Mouse (Mus musculus) liver, postnatal 0 days (tissue): ENCODE measurements around the gene Dlg2. TPM values are rescaled to one million over a fixed set of nuclear protein-coding genes. Genes with fewer than 3 reads are reported as not detected.
A peak's percentile ranks its signal among the peaks of the same experiment; 100 is the strongest.

Experiments used
- ATAC-seq: fragments of 200-750 bp; cut with Nextera tagmentation; 2 replicates; pipeline ENCODE4 v1.8.0; 2017; ENCODE audit warnings: mild to moderate bottlenecking, moderate library complexity
- DNase-seq: peaks from one replicate; pipeline ENCODE4 v3.0.0-alpha.2; 2016
- H3K27ac ChIP-seq: fragments of 300-500 bp; sonication (generic); 2 replicates; pipeline ENCODE4 v1.5.1; 2014; ENCODE audit warnings: antibody characterized with exemption, moderate library complexity, mild to moderate bottlenecking, low read depth
- H3K27me3 ChIP-seq: fragments of 300-500 bp; sonication (generic); 2 replicates; pipeline ENCODE4 v1.6.1; 2014; ENCODE audit warnings: low read length, control low read depth, mixed read lengths; ENCODE audit not compliant: insufficient read depth
- H3K36me3 ChIP-seq: fragments of 300-500 bp; sonication (generic); replicated peaks from 2 replicates; pipeline ENCODE4 v1.6.1; 2014; ENCODE audit warnings: mild to moderate bottlenecking, control low read depth, low read length, moderate library complexity, mixed read lengths; ENCODE audit not compliant: insufficient read depth
- H3K4me1 ChIP-seq: fragments of 300-500 bp; sonication (generic); 2 replicates; pipeline ENCODE4 v1.6.1; 2014; ENCODE audit warnings: antibody characterized with exemption, mild to moderate bottlenecking, control low read depth; ENCODE audit not compliant: insufficient read depth
- H3K4me2 ChIP-seq: fragments of 300-500 bp; sonication (generic); 2 replicates; pipeline ENCODE4 v1.6.1; 2014; ENCODE audit warnings: low read depth, mild to moderate bottlenecking, low read length, moderate library complexity, mixed read lengths
- H3K4me3 ChIP-seq: fragments of 300-500 bp; sonication (generic); 2 replicates; pipeline ENCODE4 v1.5.1; 2014; ENCODE audit warnings: low read depth, low read length
- H3K9ac ChIP-seq: fragments of 300-500 bp; sonication (generic); replicated peaks from 2 replicates; pipeline ENCODE4 v1.6.1; 2014; ENCODE audit warnings: mild to moderate bottlenecking, moderate library complexity
- H3K9me3 ChIP-seq: fragments of 300-500 bp; sonication (generic); 2 replicates; pipeline ENCODE4 v1.6.1; 2016; ENCODE audit warnings: mild to moderate bottlenecking, control low read depth, low read length, mixed read lengths
- CTCF ChIP-seq: sonication (generic); IDR thresholded peaks from 2 replicates; pipeline ENCODE4 v1.5.1; 2016; ENCODE audit warnings: antibody characterized with exemption, low read depth
- EP300 ChIP-seq: IDR thresholded peaks from 2 replicates; pipeline ENCODE4 v1.6.1; 2016; ENCODE audit warnings: antibody characterized with exemption, low read depth, mild to moderate bottlenecking
- WGBS: fragments of 180-500 bp; shearing (Covaris S2); extraction: QIAGEN DNeasy Blood & Tissue Kit; methylation state at CpG from one replicate; pipeline ENCODE4 v1.1.7; 2014; ENCODE audit not compliant: insufficient replicate concordance; 5-methylcytosine and 5-hydroxymethylcytosine counted together
- polyA plus RNA-seq: library from polyadenylated mRNA; unstranded; fragments of >200 nt; fragmentation: Nextera tagmentation; extraction: Ambion mirVana; gene quantifications from 2 replicates; pipeline ENCODE4 v1.2.1, GENCODE M21; 2015

Gene Dlg2
- polyA plus RNA-seq, 1 experiment from 2014 or later = 0.41 TPM

DNA sequence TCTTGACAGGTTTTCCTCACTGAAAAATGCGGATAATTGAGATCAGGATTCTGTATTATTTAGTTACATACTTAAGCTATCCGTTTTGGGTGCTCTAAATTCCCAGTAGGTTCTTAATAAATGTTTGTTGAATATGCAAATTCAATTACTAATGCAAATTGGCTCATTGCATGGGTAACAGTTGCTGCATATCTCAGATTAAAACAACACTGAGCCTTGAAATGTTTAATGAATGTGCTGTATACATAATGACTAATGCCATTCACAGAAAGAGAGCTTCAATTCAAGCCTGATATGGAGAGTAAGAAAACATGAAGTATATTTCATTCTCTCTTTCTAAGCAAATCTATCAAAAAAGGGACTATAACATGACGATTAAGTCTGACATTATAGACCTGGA lies 1039.8 kb downstream of the Dlg2 start:
- H3K4me1 ChIP-seq = no peaks in the 10 kb centered on the region
- H3K9me3 ChIP-seq = no peaks in the 10 kb centered on the region
- no peaks in the 10 kb centered on the region for H3K36me3 ChIP-seq
- no peak overlapping the region for H3K9ac ChIP-seq
- H3K27me3 ChIP-seq = no peaks in the 10 kb centered on the region
- DNase-seq (no peak), ATAC-seq (no peak)
- H3K4me3 ChIP-seq = no peak overlapping the region
- H3K27ac ChIP-seq = no peak overlapping the region
- TF ChIP-seq EP300 (no peak), CTCF (no peak)
- no peak overlapping the region for H3K4me2 ChIP-seq
- 66% methylated on average over 3 of the region's 3 CpGs for WGBS

DNA sequence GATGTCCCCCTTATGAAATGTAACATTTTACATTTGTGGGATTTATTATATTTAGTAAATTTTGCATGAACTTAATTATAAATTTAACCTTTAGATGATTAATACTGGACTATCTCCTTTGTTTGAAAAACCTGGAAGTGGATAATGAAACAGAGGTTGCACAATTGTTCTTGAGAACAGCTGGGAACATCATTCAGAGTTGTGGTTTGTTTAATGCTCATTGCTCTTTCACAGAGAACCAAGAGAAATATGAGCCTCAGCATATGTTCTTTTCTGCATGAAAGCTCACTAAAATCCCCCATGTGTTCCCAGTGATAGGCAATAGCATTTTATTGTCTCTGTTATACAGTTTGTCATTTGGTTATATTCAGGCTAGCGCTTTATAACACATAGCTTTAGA lies 1049.4 kb downstream of the Dlg2 start:
- TF ChIP-seq EP300 (no peak), CTCF (no peak)
- no peak for ATAC-seq

DNA sequence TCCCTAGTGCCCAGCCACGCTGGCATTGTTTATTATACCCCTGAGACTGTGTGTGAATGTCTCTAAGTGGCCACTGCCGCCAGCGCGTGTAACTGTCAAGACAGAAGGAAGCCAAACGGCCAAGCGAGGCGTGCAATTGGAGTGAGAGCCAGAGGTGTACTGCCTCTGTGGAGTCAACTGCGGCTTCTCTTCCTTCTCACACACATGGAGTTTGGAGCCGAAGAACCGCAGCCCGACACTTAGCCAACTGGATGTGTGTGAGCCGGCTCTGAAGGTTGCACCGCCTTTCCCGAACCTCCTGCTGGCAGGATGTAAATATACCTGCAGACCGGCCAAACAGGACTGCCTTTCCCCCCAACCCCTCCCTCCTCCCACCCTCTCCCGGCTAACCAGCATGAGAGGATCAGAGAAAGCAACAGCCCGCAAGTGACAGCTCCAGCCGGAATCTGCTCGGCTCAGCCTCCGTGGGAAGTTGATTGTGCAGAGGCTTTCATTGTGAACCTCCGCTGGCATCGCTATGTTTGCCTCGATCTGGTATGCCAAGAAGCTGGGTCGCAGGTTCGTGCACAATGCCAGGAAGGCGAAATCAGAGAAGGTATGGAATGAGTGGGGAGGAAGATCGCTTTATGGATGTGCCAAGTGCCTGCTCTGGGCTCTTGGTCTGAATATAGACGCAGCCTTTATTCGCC lies 1066.3 kb downstream of the Dlg2 start:
- Histone ChIP-seq H3K36me3 (no peaks in the 10 kb centered on the region), H3K27me3 (peaks cover 6% of the 10 kb centered on the region; the same call in 1 of the 2 replicates), H3K9me3 (no peaks in the 10 kb centered on the region), H3K4me1 (no peaks in the 10 kb centered on the region), H3K9ac (no peak overlapping the region), H3K27ac (no peak overlapping the region), H3K4me2 (peak overlapping the region; percentile 10), H3K4me3 (no peak overlapping the region)
- WGBS = 2% methylated on average over 29 of the region's 29 CpGs
- DNase-seq (no peak), ATAC-seq (no peak)
- TF ChIP-seq CTCF (no peak), EP300 (no peak)

More for the DNA sequence above, 1049.4 kb downstream of the Dlg2 start:
- no peak overlapping the region for H3K9ac ChIP-seq
- H3K4me3 ChIP-seq = no peak overlapping the region
- no peaks in the 10 kb centered on the region for H3K36me3 ChIP-seq
- WGBS = 85% methylated on average over 1 of the region's 1 CpGs
- no peak overlapping the region for H3K4me2 ChIP-seq
- H3K9me3 ChIP-seq = no peaks in the 10 kb centered on the region
- DNase-seq = no peak
- no peaks in the 10 kb centered on the region for H3K4me1 ChIP-seq
- no peaks in the 10 kb centered on the region for H3K27me3 ChIP-seq
- no peak overlapping the region for H3K27ac ChIP-seq

DNA sequence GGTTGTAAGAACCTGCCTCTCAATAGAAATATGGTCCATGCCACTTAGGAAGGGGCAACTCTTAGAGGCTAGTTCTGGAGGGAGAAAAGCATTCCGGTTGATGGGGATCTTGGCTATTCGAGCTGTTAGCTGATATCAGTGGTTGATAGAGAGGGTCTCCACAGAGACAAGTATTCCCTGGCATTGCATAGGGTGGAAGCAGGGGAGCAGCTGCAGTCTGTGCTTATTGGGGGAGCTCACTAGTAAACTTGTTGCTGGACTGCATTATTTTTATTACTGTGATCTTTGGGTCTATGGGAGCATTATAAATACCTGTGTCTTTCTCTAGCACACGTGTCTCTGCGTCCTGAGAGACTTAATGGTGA lies 1066.8 kb downstream of the Dlg2 start:
- Histone ChIP-seq H3K4me1 (no peaks in the 10 kb centered on the region), H3K4me3 (no peak overlapping the region), H3K9ac (no peak overlapping the region), H3K27me3 (peaks cover 6% of the 10 kb centered on the region; the same call in 1 of the 2 replicates), H3K4me2 (peak overlapping the region; percentile 10), H3K36me3 (no peaks in the 10 kb centered on the region), H3K27ac (no peak overlapping the region), H3K9me3 (no peaks in the 10 kb centered on the region)
- TF ChIP-seq EP300 = no peak
- no peak for DNase-seq
- ATAC-seq = no peak
- WGBS = 34% methylated on average over 4 of the region's 4 CpGs

DNA sequence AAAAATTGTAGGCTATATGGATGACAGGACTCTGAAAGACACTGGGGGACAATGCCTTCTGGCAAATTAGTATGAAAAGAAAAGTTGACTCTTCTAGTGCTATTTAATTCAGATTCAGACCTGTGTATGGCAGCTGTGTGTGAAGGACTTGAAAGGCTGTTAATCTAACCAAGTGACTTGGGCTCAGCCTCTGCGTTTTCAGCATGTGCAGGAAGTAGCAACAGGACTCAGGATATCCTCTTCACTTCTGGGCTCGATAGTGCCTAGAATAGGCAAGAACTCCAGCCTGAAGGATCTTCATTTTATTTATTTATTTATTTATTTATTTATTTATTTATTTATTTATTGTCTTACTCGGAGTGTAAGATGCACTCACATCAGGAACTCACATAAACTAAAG lies 1068.1 kb downstream of the Dlg2 start:
- no peak for ATAC-seq
- Histone ChIP-seq H3K9me3 (no peaks in the 10 kb centered on the region), H3K4me2 (no peak overlapping the region), H3K4me1 (no peaks in the 10 kb centered on the region), H3K4me3 (no peak overlapping the region), H3K36me3 (no peaks in the 10 kb centered on the region), H3K27me3 (peaks cover 6% of the 10 kb centered on the region; the same call in 1 of the 2 replicates), H3K9ac (no peak overlapping the region), H3K27ac (no peak overlapping the region)
- TF ChIP-seq EP300 = no peak
- TF ChIP-seq CTCF = no peak
- DNase-seq = no peak
- 27% methylated on average over 3 of the region's 3 CpGs for WGBS

DNA sequence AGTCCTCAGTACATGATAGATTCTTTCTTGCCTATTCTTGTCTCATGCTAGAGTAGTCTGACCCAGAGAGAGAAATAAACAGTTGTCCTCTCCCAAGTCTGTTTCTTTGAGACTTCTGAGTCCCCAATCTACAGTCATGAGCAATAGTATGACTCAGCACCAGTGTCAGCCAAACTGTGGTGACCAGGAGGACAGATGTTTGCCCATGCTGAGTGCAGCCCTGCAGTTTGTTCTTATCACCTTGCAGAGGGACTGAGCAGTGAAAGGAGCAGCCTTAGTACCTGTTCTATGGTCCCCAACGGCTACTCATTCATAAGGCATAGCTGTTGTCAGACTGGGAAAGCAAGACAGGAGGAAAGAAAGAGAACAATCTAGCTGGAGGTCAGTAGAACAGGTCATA lies 1072.3 kb downstream of the Dlg2 start:
- DNase-seq (no peak), ATAC-seq (no peak)
- Histone ChIP-seq H3K9ac (no peak overlapping the region), H3K4me3 (no peak overlapping the region), H3K27ac (no peak overlapping the region), H3K36me3 (no peaks in the 10 kb centered on the region), H3K9me3 (no peaks in the 10 kb centered on the region), H3K27me3 (no peaks in the 10 kb centered on the region), H3K4me1 (no peaks in the 10 kb centered on the region), H3K4me2 (no peak overlapping the region)
- TF ChIP-seq CTCF = no peak
- TF ChIP-seq EP300 = no peak
- 21% methylated on average over 1 of the region's 1 CpGs for WGBS

DNA sequence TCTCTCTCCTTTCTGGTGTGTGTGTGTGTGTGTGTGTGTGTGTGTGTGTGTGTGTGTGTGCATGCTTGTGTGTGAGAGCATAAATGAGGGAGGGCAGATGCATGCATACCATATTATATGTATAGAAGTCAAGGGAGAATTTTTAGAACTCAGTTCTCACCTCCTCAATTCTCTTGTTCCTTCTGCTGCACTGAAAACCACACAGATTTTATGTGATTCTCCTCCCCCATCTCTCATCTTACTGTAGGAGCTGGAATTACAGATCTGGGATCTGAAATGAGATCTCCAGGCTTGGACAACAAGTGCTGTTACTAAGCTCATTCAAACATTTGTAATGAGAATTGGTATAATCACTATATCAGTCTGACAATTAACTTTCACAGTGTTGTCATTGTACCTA lies 1081.1 kb downstream of the Dlg2 start:
- Histone ChIP-seq H3K9me3 (no peaks in the 10 kb centered on the region), H3K4me1 (no peaks in the 10 kb centered on the region), H3K4me3 (no peak overlapping the region), H3K27ac (no peak overlapping the region), H3K9ac (no peak overlapping the region), H3K4me2 (no peak overlapping the region), H3K36me3 (no peaks in the 10 kb centered on the region), H3K27me3 (no peaks in the 10 kb centered on the region)
- ATAC-seq = no peak
- no peak for DNase-seq
- TF ChIP-seq EP300 (no peak), CTCF (no peak)
